Mouse (Mus musculus) heart, adult 2 months (tissue): ENCODE data around the gene Fntb. TPM values are rescaled to one million over a fixed set of nuclear protein-coding genes. Genes with fewer than 3 reads are reported as not detected.
A peak's percentile ranks its signal among the peaks of the same experiment; 100 is the strongest.
"Not testable (repeated sequence)": the region's sequence is repeated elsewhere in the genome, so short reads cannot be mapped to it uniquely, and the experiment has no call there.

Experiments used
- DNase-seq, 2 experiments: peaks; one replicate each; pipeline ENCODE4 v3.0.0; 2021
- H3K27ac ChIP-seq: fragments of 200-600 bp; 2 replicates; pipeline ENCODE4 v1.8.1; 2022
- H3K27me3 ChIP-seq: fragments of 200-500 bp; 2 replicates; pipeline ENCODE4 v1.6.1; 2012; ENCODE audit warnings: mild to moderate bottlenecking, low read length, inconsistent platforms, mixed read lengths; ENCODE audit not compliant: control insufficient read depth, insufficient read depth
- H3K36me3 ChIP-seq: fragments of 200-500 bp; 2 replicates; pipeline ENCODE4 v1.6.1; 2012; ENCODE audit warnings: low read length, inconsistent platforms; ENCODE audit not compliant: control insufficient read depth, insufficient read depth
- H3K4me1 ChIP-seq: fragments of 200-500 bp; 2 replicates; pipeline ENCODE4 v1.6.1; 2011; ENCODE audit warnings: low read length; ENCODE audit not compliant: control insufficient read depth, insufficient read depth
- H3K4me3 ChIP-seq: fragments of 200-600 bp; 2 replicates; pipeline ENCODE4 v1.8.1; 2022
- H3K79me2 ChIP-seq: fragments of 200-500 bp; replicated peaks from 2 replicates; pipeline ENCODE4 v1.6.1; 2012; ENCODE audit warnings: mild to moderate bottlenecking, inconsistent platforms, low read length, moderate library complexity, mixed read lengths; ENCODE audit not compliant: control insufficient read depth, insufficient read depth
- H3K9ac ChIP-seq: fragments of 200-500 bp; 2 replicates; pipeline ENCODE4 v1.6.1; 2012; ENCODE audit warnings: low read depth, mild to moderate bottlenecking, control low read depth, inconsistent platforms, low read length, mixed read lengths
- CTCF ChIP-seq: fragments of 200-600 bp; IDR thresholded peaks from 2 replicates; pipeline ENCODE4 v1.8.1; 2022; ENCODE audit warnings: antibody characterized with exemption, mild to moderate bottlenecking, moderate library complexity
- EP300 ChIP-seq: fragments of 200-500 bp; IDR thresholded peaks from 2 replicates; pipeline ENCODE4 v1.6.1; 2011; ENCODE audit warnings: low read depth, low read length, control low read depth; ENCODE audit not compliant: insufficient read depth
- POLR2A ChIP-seq: fragments of 200-500 bp; IDR thresholded peaks from 2 replicates; pipeline ENCODE4 v1.6.1; 2011; ENCODE audit warnings: mild to moderate bottlenecking, low read depth, low read length, control low read depth; ENCODE audit not compliant: insufficient read depth
- WGBS: fragments of 180-500 bp; shearing (Covaris S2); methylation state at CpG from one replicate; pipeline ENCODE4 v1.1.7; 2018; 5-methylcytosine and 5-hydroxymethylcytosine counted together
- intact Hi-C: fragments of 180-260 bp; cut with DNase I; formaldehyde crosslinking; loops from one replicate; pipeline ENCODE4 v1.15.1; 2025
- polyA plus RNA-seq: library from polyadenylated mRNA; depleted of rRNA; stranded (reverse); fragments of >200 nt; gene quantifications from 2 replicates; pipeline ENCODE4 v1.2.3, GENCODE M21; 2012
- total RNA-seq, 2 experiments: library from RNA; stranded (reverse); gene quantifications; 2 replicates each; pipeline ENCODE4 v1.2.3; 2021

Fntb gene
- total and polyA plus RNA-seq, 3 experiments, result 12.6 to 19.1 (median 13.7) TPM

DNA sequence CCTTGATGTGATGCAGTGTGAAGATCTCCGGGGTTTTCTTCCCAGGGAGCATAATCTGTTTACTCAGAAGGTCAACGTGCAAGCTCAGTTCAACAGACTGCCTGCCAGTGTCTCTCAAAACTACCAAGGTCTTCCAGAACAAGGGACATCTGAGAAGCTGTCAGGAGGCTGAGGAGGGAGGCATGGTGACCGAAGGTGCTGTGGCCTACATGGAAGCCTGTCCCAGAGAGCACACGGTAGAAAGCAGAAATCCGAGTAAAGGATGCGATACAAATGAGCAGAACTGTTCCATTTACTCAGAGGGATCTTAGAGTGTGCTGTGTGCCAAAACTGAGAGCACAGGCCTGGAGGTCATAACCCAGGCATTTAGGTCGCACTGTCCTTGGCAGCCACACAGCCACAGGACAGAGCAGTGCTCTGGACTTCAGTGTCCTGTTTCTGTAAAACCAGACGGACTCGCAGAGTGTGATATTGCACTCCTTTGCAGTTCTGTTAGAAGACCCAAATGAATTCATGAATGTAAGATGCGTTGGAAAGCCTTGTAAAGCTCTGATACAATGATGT lies 18.7 kb downstream of the Fntb start:
- intact Hi-C loops, result no loop called here
- no peak overlapping the region for H3K9ac ChIP-seq
- no peaks in the 10 kb centered on the region for H3K79me2 ChIP-seq
- WGBS, result 32% methylated on average over 10 of the region's 10 CpGs
- peaks cover 2% of the 10 kb centered on the region; the same call in 1 of the 2 replicates for H3K36me3 ChIP-seq
- peaks cover 3% of the 10 kb centered on the region; the same call in 1 of the 2 replicates for H3K4me1 ChIP-seq
- no peak overlapping the region for H3K4me3 ChIP-seq
- no peaks in the 10 kb centered on the region for H3K27me3 ChIP-seq
- TF ChIP-seq CTCF (no peak), POLR2A (no peak), EP300 (no peak)
- peak; percentile 28 for DNase-seq
- no peak overlapping the region for H3K27ac ChIP-seq

DNA sequence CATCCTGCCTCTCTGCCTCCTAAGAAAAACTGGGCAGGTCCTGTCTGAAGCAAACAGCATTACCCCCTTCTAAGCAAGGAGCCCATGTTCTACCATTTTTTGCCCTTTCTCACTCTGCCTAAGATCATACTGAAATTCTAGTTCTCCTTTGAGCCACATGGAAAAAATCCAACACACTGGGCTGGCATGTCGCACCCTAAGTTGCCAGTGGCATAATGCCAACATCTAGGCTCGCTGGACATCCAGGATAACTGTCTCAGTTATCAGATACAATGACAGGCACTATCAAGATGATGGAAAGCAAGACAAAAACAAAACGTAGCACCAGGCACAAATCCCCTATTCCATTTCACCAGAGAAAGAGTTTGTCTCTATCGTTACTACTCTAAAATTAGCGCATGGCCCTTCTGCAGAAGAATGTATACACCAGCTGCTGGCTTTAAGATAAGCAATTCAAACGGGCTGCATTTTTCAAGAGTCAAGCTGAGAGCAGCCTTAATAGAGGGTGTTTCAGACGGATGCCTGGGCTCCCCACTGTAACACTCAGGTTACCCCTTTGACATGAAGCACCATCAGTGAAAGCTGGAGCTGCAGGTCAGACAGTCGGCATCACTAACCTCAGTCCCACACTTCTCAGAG lies 25.2 kb downstream of the Fntb start:
- Histone ChIP-seq H3K79me2 (no peaks in the 10 kb centered on the region), H3K36me3 (no peaks in the 10 kb centered on the region), H3K4me3 (no peak overlapping the region), H3K27ac (no peak overlapping the region), H3K9ac (no peak overlapping the region), H3K27me3 (no peaks in the 10 kb centered on the region), H3K4me1 (no peaks in the 10 kb centered on the region)
- TF ChIP-seq CTCF (no peak), POLR2A (no peak), EP300 (no peak)
- no peak for DNase-seq
- WGBS, result 16% methylated on average over 8 of the region's 8 CpGs
- intact Hi-C loops, result no loop called here

DNA sequence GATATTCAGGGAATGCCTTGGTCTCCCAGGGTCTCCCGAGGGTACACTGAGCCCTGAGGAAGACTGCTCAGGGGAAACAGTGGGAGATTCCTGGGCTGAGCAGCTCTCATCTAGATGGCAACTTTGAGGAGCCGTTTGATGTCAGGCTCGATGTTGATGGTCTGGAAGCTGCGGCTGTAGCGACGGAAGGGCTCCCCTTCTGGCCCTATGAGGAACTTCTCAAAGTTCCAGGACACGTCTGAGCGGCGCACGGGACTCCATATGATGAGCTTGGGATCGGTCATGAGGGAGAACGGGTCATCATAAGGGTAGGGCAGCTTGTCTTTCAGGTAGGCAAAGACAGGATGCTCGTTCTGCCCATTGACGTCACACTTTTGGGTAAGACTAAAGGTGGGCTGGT lies 27.2 kb downstream of the Fntb start:
- H3K79me2 ChIP-seq, H3K27ac ChIP-seq, H3K4me3 ChIP-seq, intact Hi-C loops, H3K36me3 ChIP-seq, DNase-seq, H3K4me1 ChIP-seq, H3K9ac ChIP-seq, H3K27me3 ChIP-seq: not testable (repeated sequence)
- WGBS, result 51% methylated on average over 14 of the region's 14 CpGs

DNA sequence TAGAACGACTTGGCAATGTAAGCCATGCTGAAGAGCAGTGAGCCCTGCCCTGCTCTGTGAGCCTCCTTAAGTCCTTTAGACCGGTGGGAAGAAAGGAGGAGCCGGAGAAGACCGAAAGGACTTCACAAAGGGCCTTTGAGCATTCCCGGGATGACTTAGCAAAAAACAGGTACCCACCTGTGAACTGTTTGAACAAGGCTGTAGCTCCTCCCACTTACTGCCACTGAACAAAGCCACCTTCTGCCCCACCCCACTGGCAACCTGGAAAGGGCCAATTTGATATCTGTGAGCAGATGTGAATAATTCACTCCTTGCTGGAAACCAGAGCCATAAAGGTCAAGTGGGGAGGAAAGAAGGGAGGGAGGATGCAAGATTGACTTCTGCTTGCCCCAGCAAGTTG lies 30.0 kb downstream of the Fntb start, which contains the start of gene Gpx2:
Gpx2 (minus strand) TSS at position 205 of the 400 bp plus-strand sequence.
- no peak for DNase-seq
- H3K4me3 ChIP-seq, result no peak within 1 kb of the TSS
- H3K79me2 ChIP-seq, result no peaks in the 10 kb centered on the region
- H3K9ac ChIP-seq, result no peak within 1 kb of the TSS
- no peaks in the 10 kb centered on the region for H3K4me1 ChIP-seq
- whole genome bisulfite sequencing, result 82% methylated on average over 5 of the region's 5 CpGs
- TF ChIP-seq EP300 (no peak), CTCF (no peak), POLR2A (no peak)
- no peaks in the 10 kb centered on the region for H3K36me3 ChIP-seq
- intact Hi-C loops, result no loop called here
- no peak within 1 kb of the TSS for H3K27ac ChIP-seq
- no peaks in the 10 kb centered on the region for H3K27me3 ChIP-seq

DNA sequence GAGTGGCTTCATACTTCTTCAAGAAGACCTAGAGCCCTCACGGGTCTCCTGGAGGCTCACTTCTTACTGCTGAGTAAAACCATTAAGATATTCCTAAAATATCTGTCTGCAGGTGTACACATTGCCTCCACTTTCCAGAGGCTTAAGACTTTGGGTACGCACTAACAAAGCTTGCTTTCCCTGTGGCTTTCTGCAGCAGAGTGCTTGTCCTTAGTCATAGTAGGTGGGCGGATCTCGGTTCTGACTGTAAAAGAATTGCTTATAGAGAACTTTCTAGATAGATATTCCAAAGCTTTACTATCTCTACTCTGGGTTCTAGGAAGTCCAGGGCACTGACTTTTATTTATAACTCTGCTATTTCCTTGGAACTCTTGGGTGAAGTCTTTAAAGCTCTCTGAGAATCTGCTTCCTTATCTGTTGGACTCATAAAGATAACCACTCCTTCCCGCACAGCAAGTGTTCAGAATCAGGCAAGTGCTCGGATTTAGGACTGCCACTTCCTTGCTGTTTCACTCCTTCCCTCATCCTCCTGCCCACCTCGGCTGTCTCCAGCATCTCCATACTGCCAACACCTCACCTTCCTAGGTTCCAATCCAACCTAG lies 31.6 kb downstream of the Fntb start:
- no peak overlapping the region for H3K9ac ChIP-seq
- intact Hi-C loops, result no loop called here
- no peak for DNase-seq
- H3K36me3 ChIP-seq, result no peaks in the 10 kb centered on the region
- no peak overlapping the region for H3K4me3 ChIP-seq
- H3K4me1 ChIP-seq, result no peaks in the 10 kb centered on the region
- no peak overlapping the region for H3K27ac ChIP-seq
- 69% methylated on average over 7 of the region's 7 CpGs for WGBS
- no peaks in the 10 kb centered on the region for H3K27me3 ChIP-seq
- TF ChIP-seq POLR2A (no peak), CTCF (no peak), EP300 (no peak)
- no peaks in the 10 kb centered on the region for H3K79me2 ChIP-seq

DNA sequence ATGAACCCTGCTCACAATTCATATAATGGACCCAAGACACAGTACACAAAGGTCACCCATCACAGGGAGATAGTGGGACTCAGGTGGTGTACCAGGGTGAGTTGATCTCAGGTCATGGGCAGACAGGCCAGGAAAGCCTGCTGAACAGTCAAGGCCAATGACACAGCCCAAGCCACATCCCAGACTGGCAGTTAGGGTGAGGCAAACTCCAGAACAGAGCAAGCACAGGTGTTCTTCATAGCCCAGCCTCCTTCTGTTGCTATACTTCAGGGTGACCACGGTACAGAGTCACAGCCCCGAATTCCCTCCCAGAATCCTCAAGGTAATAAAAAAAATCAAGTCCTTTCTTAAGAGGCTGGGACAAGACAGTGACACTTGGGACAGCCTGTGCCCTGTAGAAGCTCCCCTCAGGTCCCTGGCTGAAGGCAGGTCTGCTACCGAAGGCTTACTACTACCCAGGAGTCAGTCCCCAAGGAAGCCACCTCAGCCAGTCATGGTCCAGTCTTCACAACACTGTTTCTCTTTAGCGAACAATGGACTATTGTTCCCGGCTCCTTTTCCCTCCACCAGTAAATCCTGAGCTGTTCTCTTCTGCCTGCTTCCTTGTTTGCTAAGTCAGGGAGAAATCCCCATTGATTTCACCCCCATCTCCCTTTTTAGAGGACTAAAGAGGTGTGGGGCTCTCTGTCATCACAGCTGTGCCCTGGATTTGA lies 32.8 kb downstream of the Fntb start:
- TF ChIP-seq POLR2A, result no peak
- no peak for TF ChIP-seq CTCF
- TF ChIP-seq EP300, result no peak
- no peaks in the 10 kb centered on the region for H3K4me1 ChIP-seq
- H3K36me3 ChIP-seq, result no peaks in the 10 kb centered on the region
- no peaks in the 10 kb centered on the region for H3K79me2 ChIP-seq
- intact Hi-C loops, result no loop called here
- no peak overlapping the region for H3K9ac ChIP-seq
- no peak for DNase-seq
- H3K4me3 ChIP-seq, result no peak overlapping the region
- 67% methylated on average over 5 of the region's 5 CpGs for WGBS
- H3K27me3 ChIP-seq, result no peaks in the 10 kb centered on the region
- no peak overlapping the region for H3K27ac ChIP-seq
